Mouse (Mus musculus) kidney, postnatal 25 days (tissue): ENCODE measurements around the gene Foxc1.

ENCODE experiments used
- DNase-seq, 2 experiments: peaks; one replicate each; pipeline ENCODE4 v3.0.0; 2021; ENCODE audit warnings: mixed read lengths in 2 of 2

Foxc1 gene

GRCm38 (mm10) chr13:31849258-31849971 is 43.0 kb downstream of the Foxc1 start:
- no peak for DNase-seq

GRCm38 (mm10) chr13:31853564-31853963 is 47.1 kb downstream of the Foxc1 start:
- DNase-seq: no peak

- no peak for DNase-seq
These were observed 47.6 kb downstream of the Foxc1 start for GRCm38 (mm10) chr13:31854000-31854399.

- no peak for DNase-seq
These were observed 53.8 kb downstream of the Foxc1 start for GRCm38 (mm10) chr13:31860200-31860599.
